Mouse (Mus musculus): ENCODE data around the gene Fbxw4.

GRCm38 (mm10) chr19:45687001-45687400 is 26.9 kb upstream of the Fbxw4 start:
- no peak for TF ChIP-seq CTCF (IDR thresholded peaks at IDR 0.05; ENCODE audit: extremely low read depth, insufficient read depth, insufficient read length, insufficient replicate concordance)
- no peak for TF ChIP-seq POLR2A (IDR thresholded peaks at IDR 0.05; ENCODE audit: low read depth, low read length)

Measured in spleen, adult 2 months (tissue).